Mouse (Mus musculus): ENCODE measurements around the gene Pnma5.
"Not testable (repeated sequence)": the region's sequence is repeated elsewhere in the genome, so short reads cannot be mapped to it uniquely, and the experiment has no call there.

The Pnma5 gene

DNA sequence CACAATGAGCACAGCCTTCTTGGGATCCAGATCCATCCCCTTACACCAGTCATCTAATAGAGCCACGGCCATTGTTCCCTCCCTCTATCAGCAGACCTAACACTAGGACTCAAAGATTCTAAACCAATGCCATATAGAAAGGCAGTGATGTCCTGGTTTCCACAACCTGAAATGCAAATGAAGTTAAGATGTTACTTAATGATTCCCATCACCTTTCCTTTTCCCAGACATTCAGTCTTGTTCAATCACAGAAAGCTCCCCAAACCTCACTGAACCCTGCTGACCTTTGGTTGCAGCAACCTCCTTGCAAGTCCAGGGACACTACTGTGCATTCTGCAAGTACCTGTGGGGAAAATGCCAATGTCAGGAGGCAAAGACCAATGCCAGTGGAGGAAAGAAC is at the start of gene Pnma5:
Gene Pnma5 (minus strand): TSS at position 101 of the 400 bp plus-strand sequence.
- no peak for DNase-seq

DNA sequence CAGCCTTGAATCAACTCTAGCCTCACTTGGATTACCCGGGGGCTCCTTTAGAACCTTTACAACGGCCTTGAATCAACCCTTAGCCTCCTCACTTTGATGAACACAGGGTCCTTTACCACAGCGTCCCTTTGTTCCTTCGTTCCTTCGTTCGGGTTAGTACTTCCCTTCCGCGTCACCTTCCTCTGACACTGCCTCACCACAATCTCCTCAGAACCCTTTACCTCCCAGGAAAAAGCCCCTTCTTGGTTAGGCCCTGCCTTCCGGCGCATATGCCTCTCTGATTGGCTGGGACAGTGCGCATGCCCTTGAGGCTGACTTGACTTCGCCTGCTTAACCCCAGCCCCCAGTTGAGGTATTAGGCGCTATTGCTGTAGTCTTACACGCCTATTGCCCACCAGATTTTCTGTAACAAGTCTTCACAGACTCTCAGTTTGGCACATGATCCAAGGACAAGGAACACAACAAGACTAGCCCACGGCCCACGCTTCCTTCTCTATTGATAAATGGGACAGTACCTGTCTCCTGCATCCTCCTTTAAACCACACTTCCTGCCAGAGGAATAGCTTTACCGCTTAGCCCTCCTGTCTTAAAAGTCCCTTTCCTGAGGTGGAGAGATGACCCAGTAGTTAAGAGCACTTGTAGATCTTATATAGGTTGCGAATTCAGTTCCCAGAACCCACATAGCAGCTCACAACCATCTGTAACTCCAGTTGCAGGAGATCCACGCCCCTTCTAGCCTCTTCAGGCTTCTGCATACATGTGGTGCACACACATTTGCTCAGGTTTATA is 45.6 kb upstream of the Pnma5 start, which contains the start of gene Xlr4a:
Gene Xlr4a (minus strand): TSS at position 212 of the 789 bp plus-strand sequence.
- DNase-seq = not testable (repeated sequence)

DNA sequence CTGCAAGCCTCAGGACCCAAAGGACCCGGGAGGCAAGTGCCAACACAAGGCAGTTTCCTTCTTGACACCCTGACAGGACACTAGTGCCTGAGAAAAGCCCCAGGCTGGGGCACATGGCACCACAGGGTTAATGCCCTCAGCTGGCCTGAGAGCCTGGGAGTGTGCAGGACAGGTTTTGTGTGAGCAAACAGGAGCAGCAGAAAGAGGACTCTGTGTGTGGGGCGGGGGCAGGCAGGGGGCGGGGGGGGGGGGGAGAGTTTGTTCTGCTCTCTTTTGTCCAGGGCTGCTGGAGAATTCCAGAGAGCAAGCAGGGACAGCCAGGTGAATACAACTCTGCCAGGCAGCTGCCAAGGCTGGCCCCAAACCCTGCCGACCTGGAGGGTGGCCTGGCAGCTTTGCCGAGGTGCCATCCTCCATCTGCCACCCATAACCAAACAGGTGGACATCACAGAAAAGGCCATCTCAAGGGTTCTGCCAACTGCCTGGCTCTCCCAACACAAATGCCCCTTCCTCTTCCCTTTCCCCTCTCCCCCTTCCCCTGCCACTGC is 29.9 kb upstream of the Pnma5 start:
- not testable (repeated sequence) for DNase-seq

DNA sequence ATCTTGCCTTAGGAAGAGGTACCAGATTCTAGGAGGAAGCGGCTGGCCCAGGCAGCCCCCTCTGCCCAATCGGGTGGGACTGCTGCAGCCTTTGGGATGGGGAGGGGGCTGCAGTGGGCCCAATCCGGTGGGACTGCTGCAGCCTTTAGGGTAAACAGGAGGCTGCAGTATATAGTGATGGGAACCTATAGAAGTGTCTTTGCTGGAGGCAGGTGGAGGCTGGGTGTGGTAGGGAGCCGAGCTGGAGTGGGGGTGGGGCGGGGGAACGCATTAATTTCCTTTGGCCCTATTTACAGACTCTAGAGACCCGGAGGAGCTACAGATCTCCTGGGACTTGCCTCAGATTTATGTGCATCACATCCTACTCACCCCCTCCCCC is 27.5 kb upstream of the Pnma5 start, which contains the start of gene Pnma3:
Gene Pnma3 (plus strand): TSS at position 373 of the 379 bp plus-strand sequence.
- peak; percentile 29 to 37 for DNase-seq

DNA sequence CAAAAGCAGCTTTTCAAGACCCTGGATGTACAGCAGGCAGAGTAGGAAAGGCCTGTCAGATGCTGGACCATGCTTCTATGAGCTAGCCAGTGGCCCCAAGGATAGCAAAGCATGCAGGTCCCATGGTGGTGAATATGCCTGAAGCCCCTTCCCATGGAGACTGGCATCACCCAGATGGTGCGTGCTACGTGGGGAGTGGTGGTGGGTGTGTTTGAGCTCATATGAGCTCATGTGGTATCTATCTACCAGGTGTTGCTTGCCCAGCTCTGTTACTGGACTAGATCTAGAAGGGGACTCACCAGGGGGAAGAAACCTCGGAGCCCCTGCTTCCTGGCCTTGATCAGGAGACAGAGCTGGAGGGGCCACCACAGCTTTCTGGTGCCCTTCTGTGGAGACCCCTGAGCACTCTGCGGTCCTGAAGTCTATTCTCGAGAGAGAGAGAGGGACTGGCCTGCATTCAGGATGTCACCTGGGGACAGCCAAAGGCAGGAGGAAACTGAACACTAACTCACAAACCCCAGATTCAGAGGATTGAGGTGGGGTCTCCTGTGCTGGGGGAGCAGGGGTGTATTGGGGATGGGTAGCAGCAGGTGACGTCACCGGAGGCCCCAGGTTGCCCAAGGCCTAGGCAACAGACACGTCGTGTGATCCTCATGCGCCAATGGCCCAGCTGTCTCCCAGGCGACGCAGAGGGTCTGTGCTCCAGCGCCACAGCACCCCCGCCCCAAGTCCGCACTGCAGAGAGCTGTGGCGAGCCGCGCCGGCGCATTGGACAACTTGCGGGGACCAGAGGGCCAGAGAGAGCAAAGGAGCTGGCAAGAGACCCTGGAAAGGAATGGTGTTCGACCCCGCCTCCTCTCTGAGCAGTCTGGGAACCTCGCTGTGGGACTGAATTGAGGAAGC is 26.9 kb upstream of the Pnma5 start:
- peak; percentile 73 to 78 for DNase-seq

DNA sequence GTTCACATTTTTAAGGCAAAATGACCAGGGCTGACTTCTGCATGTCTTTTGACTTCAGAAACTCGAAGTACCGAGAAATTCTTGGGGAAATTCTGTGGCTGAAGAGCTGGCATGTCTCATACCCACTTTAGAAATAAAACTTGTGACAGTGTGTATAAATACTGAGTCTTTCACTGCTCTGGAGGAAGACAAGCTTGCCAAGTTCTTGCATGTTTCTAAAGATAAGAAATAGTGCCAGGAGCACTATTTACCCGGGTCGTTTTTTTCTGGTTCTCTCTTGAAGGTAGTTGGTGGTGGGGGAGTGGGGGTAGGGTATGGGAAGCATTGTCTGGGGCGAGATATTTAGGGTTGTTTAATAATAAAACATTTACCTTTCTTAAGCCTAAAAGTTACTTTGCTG is 25.4 kb upstream of the Pnma5 start:
- DNase-seq = no peak

DNA sequence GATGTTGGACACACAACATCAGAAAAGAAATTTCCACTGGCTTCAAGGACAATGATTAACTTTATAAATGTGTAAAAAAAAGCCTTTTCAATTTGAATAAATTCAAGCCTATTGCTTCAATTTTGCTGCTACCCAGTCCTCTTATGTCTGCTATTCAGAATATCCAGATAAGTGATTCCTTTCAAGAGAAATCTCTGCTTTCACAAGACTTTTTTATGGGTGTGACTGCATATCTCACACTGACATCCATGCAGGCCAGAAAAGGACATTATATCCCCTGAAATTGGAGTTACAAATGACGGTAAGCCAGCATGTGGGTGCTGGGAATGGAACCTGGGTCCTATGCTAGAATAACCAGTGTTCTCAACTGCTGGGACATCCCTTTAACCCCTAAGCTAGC is 24.6 kb upstream of the Pnma5 start:
- no peak for DNase-seq

DNA sequence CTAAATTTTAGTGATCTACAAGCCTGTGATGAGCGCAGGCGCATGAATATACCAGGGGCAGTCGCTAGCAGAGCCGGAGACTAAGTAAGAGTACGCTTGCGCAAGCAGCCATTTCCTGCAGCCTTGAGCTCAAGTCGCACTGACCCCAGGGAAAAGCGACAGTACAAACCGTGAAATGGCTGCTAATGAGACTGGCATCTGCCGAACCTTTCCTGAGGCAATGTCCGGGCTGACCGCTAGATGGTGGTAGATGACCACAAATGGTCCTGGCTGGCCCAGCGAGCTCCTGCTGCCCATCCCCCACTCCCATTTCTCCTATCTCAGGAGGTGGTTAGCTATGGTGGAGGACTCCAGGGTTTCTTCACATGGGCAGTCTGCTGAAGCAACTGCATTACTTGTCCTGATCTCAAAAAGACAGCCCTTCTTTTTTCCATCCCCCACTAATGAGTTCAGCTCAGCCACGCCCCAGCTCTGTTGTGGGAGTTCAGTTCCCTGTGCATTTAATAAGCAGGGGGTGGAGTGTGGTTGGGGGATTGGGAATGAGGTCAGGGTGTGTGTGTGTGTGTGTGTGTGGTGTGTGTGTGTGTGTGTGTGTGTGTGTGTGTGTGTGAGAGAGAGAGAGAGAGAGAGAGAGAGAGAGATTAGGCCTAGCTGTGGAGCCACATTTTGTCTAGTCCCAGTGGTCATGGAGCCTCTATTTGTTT is 17.1 kb upstream of the Pnma5 start:
- peak; percentile 98 to 99 for DNase-seq

DNA sequence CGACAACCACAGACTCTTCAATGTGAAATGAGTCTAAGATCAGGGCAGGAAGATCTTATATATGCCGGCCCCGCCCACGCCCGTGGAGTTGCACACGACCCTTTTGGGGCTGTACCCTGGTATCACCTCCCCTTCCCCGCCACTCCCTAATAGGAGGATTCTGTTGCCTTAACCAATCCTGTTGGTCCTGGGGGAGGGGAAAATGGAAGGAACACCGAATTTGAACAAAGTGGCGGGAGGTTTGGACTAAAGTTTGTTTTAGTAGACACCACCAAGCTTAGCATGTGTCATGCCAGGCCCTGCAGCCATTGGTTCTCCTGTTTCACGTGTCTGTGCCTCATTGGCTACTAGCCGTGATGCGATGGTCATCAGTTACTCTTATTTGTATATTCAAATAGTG is 2.8 kb upstream of the Pnma5 start:
- DNase-seq = no peak

DNA sequence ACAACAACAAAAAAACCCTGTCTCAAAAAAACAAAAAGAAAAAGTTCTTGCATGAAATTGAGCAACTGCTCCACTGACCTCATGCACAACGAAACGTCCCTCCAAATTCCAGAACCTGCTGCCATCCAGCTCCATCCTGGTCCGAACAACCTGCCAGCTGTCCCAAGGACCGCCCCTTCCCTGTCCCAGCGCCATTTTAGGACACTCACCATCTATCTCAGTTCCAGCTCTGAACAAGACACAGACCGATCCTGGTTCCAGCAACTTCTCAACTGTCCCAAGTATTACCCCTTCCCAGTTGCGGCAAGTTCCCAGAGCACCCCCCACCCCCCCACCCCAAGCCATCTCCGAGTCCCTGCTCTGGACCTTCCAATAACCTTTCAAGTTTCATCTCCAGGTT is 1.9 kb upstream of the Pnma5 start:
- no peak for DNase-seq

DNA sequence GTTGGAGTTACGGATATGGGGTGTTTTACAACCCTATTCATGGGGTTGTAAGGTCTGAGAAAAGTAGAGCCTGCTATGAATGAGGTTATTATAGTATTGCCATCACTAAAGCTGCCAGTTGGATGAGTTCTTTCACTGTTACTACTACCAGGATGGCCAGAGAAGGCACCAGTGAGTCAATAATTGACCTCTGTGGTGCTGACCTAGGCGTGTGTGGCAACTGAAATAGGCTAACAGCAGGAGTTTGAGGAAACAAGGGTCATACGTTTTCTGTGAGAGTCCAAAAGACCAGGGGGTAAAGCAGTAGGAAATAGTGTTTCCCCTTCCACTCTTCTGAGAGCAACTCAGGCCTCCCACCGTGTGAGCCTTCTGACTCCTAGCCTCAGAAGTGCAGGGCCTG is 24.1 kb downstream of the Pnma5 start:
- DNase-seq = no peak

DNA sequence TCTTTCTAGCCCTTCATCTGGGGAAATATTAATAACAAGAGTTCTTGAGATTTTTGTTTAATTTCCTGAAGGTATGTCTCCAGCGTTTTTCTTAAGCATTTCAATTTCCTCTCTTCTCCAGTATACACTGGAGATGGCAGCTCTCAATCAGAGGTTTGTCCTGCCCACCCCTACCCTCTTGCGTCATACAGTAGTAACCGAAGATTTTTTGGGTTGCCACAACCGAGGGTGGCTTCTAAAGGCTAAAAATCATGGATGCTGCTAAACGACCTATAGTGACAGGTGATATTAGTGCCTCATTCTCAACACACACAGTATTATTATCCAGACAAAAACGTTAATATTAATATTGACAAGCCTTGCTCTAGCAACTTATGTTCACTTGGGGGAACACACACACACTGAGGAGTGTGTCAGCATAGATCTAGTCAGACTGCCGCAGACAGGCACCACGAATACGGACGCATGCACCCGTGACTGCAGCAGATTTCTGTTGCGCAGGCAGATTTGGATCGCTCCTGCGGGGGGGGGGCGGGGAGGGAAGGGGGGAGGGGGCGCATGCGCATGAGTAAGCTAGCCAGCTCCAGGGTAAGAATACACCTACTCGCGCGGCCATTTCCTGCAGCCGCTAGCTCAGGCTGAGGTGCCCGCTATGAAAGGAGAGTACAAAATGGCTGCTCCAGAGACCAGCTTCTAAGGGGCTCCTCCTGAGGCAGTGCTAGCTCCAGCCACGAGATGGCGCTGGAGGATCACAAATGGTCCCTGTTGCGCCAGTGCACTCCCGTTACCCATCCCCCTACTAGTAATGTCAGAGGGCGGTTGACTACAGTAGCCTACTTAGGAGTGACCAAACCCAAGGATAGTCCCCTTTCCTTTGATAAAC is 29.1 kb downstream of the Pnma5 start:
- DNase-seq = peak; percentile 95

DNA sequence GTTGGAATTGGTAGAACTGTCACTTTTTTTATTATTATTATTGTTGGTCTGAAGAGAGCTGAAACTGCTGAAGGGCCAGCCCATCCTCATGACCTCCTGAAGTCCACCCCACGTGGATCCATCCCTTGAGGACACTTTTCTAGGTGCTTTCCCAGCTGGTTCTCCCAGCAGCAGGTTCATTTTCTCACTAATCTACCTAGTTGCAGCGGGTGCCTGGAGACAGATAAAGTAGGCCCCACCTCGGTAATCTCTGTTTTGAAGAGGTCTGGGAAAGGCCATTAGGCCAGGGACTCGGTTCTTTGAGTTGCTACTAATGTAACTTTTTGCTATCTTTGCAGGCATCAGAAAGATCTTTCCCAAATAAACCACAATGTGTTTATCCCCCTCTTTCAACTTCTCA is 31.2 kb downstream of the Pnma5 start:
- DNase-seq = no peak

DNA sequence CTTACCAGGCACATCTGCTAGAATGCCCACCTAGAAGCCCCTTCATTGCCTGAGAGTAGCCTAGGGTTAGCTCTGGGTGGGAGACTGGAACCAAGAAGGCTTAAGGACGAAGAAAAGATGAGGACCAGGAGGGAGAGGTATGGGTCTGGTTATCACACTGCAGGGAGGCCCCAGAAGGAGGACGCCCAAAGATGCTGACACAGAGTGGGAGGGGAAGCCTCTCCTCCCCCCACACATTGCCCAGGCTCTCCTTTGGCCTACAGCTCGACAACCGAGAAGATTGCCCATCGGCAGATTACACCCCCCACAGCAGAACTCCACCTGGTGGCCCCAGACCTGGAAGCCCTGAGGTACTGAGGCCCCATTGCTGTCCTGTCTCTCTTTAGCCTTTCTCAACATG is 33.8 kb downstream of the Pnma5 start:
- no peak for DNase-seq

DNA sequence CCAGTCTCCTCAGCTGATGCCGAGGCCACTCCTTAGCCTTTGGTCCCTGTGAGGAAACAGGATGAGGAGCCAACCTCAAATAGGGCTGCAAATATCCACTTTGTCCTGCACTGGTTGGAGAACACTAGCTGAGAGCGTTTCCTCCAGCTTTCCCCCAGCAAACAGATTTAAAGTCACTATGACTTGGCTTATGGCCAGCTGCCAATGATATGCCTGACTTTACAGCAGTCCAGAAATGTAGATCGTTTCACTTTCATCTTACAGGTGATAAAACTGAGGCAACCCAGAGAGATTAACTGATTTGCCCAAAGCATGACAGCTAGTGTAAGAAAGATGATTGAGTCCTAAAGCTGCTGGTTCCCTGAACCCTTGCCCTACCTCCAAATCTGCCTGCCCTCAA is 41.4 kb downstream of the Pnma5 start:
- no peak for DNase-seq

DNA sequence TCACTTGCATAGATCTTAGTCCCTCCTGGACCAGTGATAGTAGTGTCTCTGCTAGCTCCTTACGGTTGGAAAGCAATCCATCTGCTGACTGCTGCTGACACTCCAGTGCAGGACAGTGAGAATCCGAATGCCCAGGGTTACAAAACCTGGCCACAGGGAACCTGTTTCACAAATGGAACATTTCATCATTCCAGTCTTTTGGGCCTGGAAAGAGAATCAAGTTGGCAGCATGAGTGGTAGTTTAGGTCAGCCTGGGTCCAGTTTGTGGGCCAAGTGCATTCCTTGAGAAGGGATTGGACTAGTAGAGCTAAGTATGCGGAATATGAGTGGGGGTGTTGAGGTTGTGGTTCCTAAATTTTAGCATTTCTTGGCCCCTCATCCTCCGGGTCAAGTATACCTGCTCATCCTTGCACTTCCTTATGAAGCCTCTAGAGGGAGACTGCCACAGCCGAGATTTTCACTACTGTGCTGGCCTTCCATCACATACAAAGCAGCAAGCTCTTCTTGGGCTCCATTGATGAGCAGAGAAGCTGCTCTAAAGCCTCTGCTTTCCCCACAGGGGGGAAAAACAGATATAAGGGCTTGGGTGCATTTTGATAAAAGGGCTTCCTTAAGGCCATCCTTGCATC is 44.5 kb downstream of the Pnma5 start:
- DNase-seq = peak; percentile 6 to 27

DNA sequence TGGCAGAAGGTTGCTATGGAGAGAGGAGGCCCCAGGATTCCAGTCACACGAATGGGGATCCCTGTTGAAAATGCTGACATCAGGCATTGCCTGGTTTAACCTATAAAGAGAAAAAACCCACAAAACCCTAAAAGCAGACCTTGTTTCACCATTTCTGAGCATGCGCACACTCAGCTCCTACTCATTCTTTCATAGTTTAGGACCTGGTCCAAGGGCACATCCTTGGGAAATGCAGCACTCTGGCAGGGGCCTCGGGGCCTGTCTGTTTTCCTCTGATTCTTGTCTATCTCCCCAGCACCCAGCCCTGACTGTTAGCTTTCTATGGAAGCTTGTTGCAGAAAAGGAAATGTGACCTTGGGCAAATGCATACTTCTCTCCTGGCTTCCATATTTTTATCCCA is 46.3 kb downstream of the Pnma5 start:
- DNase-seq = no peak

DNA sequence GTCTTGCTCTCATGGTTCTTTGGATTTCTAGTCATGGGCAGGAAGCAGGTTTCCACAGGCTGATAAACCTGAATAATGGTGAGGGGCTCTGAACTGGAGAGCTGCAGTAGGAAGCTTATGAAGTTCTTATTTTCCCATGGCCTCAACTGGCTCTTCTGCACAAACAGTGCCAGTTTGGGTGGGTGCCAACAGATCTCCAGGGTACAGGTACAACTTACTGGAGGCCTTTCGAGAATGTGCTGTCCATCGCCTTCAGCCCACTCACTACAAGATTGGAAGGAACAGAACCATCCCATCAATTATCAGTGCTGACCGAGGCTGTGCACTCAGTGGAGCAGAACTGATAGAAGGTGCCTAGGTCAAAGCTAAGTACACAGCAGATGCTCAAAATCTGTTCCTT is 48.5 kb downstream of the Pnma5 start:
- DNase-seq = peak in 1 of 2 experiments; percentile 15

DNA sequence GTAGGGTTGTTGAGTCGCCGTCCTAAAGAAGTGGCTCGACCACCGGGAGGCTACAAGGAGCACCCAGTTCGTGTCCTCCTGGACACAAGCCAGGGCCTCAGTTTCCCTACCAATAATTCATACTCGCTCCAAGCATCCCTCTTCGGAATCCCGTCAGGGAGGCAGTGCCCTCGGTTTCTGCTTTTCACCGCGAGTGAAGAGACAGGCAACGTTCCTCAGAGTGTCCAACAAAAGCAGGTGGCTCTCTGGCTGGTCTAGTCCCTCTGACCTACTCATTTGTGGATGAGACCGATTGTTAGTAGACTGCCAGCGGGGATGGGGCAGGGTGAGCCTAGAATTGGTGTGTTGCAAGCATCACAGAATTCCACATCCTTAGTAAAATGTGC is 49.4 kb downstream of the Pnma5 start:
- peak in 1 of 2 experiments; percentile 7 for DNase-seq

DNA sequence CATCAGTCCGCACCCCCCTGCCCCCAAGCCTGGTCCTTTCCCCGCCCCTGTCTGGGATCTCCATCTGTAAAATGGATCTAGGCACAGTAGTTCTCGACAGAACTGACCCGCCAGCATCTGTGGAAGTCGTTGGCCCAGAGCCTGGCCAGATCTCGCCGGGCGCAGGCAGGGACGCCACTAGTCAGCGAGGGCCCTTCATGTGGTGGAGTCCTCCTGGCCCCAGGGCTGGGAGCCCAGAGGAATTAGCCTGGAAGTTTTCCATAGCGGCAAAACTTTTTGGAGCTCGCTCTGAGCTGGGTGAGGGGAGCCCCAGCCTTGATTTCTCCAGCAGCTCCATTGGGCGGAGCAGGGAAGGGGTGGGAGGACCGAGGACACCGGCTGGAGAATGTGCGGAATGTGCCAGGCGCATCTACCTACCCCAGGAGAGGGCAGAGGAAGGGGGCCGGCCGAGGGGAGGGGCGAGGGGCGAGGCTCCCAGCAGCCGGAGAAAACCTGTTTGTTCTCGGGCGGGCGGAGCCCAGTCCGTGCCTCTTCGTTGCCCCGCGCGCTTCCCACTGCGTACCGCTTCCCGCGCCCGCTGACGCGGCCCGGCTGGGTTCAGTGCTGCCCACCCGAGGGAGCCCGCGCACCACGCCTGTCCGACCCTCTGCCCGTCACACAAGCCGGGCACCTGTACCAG is 49.9 kb downstream of the Pnma5 start, which contains the start of gene Zfp185:
Gene Zfp185 (plus strand): TSS at position 499 of the 679 bp plus-strand sequence.
- DNase-seq = peak; percentile 34 to 42

DNA sequence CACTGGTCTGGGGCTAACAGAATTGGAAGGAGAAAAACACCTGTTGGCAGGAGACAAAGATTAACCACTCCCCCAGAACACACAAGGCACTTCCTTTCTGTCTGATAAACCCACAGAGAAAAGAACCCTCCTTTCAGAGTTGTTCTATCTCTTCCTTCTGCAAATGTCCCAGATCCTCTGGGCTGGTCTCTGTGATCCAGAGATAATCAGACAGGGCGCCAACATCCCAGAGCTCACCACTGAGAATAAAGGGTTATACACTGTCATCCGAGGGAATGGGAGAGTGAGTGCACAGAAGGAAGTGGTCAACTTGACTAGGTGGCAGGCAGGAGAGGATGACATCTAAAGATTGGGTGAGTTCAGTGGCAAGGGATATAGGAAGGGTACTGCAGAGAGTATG is 51.3 kb downstream of the Pnma5 start:
- no peak for DNase-seq
